Mouse (Mus musculus): ENCODE measurements around the gene Marf1. TPM values are rescaled to one million over a fixed set of nuclear protein-coding genes. Genes with fewer than 3 reads are reported as not detected.
"Not testable (repeated sequence)": the region's sequence is repeated elsewhere in the genome, so short reads cannot be mapped to it uniquely, and the experiment has no call there.

Marf1 gene
- polyA plus RNA-seq, 1 experiment from 2014 or later: 9.0 TPM

DNA sequence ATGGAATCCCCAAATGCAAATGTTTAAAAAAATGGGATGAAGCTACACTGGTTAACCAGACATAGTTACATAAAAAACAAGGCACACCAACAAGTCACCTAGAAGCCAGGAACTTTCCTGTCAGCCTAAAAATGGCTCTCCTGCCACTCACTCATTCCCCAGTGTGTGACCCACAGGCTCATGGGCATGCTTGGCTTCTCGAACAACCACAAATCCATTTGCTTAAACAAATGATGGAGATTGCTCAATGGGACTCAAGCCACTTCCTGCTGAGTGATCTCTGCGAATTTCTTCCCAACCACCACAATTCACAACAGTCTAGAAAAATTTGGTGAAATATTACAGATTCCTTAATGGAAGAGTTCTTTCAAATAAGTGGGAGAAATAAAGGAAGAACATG, 52.2 kb downstream of the Marf1 start:
- Histone ChIP-seq H3K27me3 (ENCODE audit: control insufficient read depth, insufficient read depth, low read length) (no peaks in the 10 kb centered on the region), H3K9ac (ENCODE audit: low read length) (no peak overlapping the region), H3K36me3 (ENCODE audit: control insufficient read depth, insufficient read depth) (peaks cover 41% of the 10 kb centered on the region), H3K9me3 (replicated peaks; ENCODE audit: control insufficient read depth, low read length) (no peaks in the 10 kb centered on the region), H3K4me3 (ENCODE audit: low read length) (no peak overlapping the region), H3K4me2 (ENCODE audit: low read depth, low read length) (no peak overlapping the region), H3K27ac (ENCODE audit: low read length) (no peak overlapping the region), H3K4me1 (ENCODE audit: control insufficient read depth, insufficient read depth, low read length) (no peaks in the 10 kb centered on the region)
- no peak for ATAC-seq (replicated peaks; ENCODE audit: extremely low read depth, insufficient read depth, low FRiP score)
- WGBS: 86% methylated on average over 2 of the region's 2 CpGs

DNA sequence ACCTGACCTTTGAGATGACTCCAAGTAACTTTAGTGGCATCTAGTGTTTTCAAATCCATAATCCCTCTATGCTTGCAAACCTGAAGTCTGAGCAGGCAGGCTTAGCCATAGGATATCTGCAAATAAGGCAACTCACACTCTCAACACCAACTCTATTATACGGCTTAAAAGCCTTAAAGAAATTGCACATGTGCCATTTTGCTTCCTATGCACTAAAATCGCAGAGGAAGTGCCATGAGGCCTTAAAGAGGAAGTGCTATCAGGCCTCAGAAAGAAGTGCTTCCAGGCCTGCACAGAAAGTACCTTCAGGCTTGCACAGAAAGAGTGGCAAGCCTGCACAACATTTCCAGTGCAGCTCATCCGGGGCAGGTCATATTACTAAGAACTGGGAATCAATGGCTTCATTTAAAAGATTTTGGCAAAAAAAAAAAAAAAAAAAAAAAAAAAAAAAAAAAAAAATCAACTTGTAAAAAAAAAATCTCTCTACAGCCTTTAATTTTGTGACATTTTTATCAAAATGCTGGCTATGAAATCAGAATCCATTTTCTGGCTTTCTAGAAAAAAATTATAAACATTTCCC, 53.4 kb downstream of the Marf1 start:
- Histone ChIP-seq H3K4me1 (ENCODE audit: control insufficient read depth, insufficient read depth, low read length) (no peaks in the 10 kb centered on the region), H3K36me3 (ENCODE audit: control insufficient read depth, insufficient read depth) (peaks cover 36% of the 10 kb centered on the region), H3K27me3 (ENCODE audit: control insufficient read depth, insufficient read depth, low read length) (no peaks in the 10 kb centered on the region), H3K27ac (ENCODE audit: low read length) (no peak overlapping the region), H3K9me3 (replicated peaks; ENCODE audit: control insufficient read depth, low read length) (no peaks in the 10 kb centered on the region), H3K4me3 (ENCODE audit: low read length) (no peak overlapping the region), H3K4me2 (ENCODE audit: low read depth, low read length) (no peak overlapping the region), H3K9ac (ENCODE audit: low read length) (no peak overlapping the region)
- 78% methylated on average over 3 of the region's 3 CpGs for WGBS
- ATAC-seq (replicated peaks; ENCODE audit: extremely low read depth, insufficient read depth, low FRiP score): no peak

DNA sequence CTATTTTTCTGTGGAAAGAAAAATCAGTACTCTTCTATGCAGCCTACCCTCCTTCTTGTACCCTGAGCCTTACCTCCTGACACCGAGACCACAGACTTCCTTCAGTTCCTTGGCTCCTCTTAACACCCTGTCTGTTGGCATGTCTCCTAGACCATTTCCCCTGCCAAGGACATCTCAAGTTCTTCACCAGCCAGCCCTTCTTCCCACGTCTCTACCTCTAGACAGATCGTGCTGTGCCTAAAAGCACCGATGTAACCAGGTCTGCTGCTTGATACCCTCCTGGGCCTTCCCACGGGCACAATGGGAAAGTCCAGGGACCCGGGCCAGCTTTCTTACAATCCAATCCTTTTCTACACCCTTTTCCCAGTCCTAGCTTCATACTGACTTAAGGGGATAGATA, 57.3 kb downstream of the Marf1 start:
- Histone ChIP-seq H3K9ac (ENCODE audit: low read length) (no peak overlapping the region), H3K4me2 (ENCODE audit: low read depth, low read length) (no peak overlapping the region), H3K4me1 (ENCODE audit: control insufficient read depth, insufficient read depth, low read length) (no peaks in the 10 kb centered on the region), H3K4me3 (ENCODE audit: low read length) (no peak overlapping the region), H3K9me3 (replicated peaks; ENCODE audit: control insufficient read depth, low read length) (no peaks in the 10 kb centered on the region), H3K27me3 (ENCODE audit: control insufficient read depth, insufficient read depth, low read length) (no peaks in the 10 kb centered on the region), H3K36me3 (ENCODE audit: control insufficient read depth, insufficient read depth) (peaks cover 14% of the 10 kb centered on the region), H3K27ac (ENCODE audit: low read length) (no peak overlapping the region)
- no peak for ATAC-seq (replicated peaks; ENCODE audit: extremely low read depth, insufficient read depth, low FRiP score)
- WGBS: 78% methylated on average over 6 of the region's 6 CpGs

DNA sequence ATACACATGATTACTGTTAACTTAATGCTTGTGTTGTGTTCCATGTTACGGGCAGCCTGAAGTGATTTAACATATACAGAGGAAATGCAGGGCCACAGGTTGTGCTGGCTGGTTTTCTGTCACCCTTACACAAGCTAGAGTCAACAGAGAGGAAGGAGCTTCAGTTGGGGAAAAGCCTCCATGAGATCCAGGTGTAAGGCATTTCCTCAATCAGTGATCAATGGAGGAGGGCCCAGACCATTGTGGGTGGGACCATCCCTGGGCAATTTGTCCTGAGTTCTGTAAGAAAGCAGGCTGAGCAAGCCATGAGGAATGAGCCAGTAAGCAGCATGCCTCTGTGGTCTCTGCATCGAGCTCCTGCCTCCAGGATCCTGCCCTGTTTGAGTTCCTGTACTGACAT, 71.4 kb downstream of the Marf1 start:
- Histone ChIP-seq H3K9me3 (replicated peaks; ENCODE audit: control insufficient read depth, low read length) (no peaks in the 10 kb centered on the region), H3K27me3 (ENCODE audit: control insufficient read depth, insufficient read depth, low read length) (no peaks in the 10 kb centered on the region), H3K9ac (ENCODE audit: low read length) (no peak overlapping the region), H3K36me3 (ENCODE audit: control insufficient read depth, insufficient read depth) (no peaks in the 10 kb centered on the region), H3K27ac (ENCODE audit: low read length) (no peak overlapping the region), H3K4me2 (ENCODE audit: low read depth, low read length) (no peak overlapping the region), H3K4me1 (ENCODE audit: control insufficient read depth, insufficient read depth, low read length) (no peaks in the 10 kb centered on the region), H3K4me3 (ENCODE audit: low read length) (no peak overlapping the region)
- no peak for ATAC-seq (replicated peaks; ENCODE audit: extremely low read depth, insufficient read depth, low FRiP score)
- WGBS: 71% methylated on average over 2 of the region's 2 CpGs

DNA sequence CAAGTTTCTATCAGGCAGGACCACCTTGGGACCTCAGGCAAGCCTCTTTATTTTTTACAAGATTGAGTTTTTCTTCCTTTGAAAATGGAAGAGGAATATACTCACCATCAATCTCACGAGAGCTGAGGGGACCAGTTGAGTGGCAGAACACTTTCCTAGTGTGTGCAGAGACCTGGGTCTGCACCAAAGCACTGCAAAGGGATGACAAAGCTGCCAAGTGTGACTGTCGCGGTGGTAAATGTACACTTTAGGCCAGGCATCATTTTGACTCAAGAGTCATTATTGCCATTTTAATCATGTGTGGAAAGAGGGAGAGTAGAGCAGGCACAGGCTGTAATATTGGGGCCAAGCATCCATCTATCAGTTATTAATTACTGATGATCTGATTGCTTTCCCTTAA, 73.9 kb downstream of the Marf1 start:
- WGBS: 76% methylated on average over 3 of the region's 3 CpGs
- Histone ChIP-seq H3K4me1 (ENCODE audit: control insufficient read depth, insufficient read depth, low read length) (no peaks in the 10 kb centered on the region), H3K27ac (ENCODE audit: low read length) (no peak overlapping the region), H3K4me2 (ENCODE audit: low read depth, low read length) (no peak overlapping the region), H3K9me3 (replicated peaks; ENCODE audit: control insufficient read depth, low read length) (no peaks in the 10 kb centered on the region), H3K36me3 (ENCODE audit: control insufficient read depth, insufficient read depth) (no peaks in the 10 kb centered on the region), H3K4me3 (ENCODE audit: low read length) (no peak overlapping the region), H3K27me3 (ENCODE audit: control insufficient read depth, insufficient read depth, low read length) (no peaks in the 10 kb centered on the region), H3K9ac (ENCODE audit: low read length) (no peak overlapping the region)
- ATAC-seq (replicated peaks; ENCODE audit: extremely low read depth, insufficient read depth, low FRiP score): no peak

DNA sequence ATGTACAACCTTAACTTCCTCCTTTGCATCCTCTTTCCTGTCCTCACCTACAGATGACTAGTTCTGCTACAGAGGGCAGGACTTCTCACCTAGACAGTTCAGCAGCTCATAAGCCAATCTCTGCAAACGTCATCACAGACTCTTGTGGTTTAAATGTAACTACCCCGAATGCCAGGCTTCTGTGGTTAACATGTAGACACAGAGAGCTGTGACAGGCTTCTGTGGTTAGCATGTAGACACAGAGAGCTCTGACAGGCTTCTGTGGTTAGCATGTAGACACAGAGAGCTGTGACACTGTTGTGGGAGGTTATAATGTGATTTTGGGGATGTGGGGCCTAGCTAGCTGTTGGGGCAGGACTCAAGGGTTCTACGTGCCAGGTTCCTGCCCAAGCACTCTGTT, 74.9 kb downstream of the Marf1 start:
- Histone ChIP-seq H3K4me2 (ENCODE audit: low read depth, low read length) (no peak overlapping the region), H3K4me3 (ENCODE audit: low read length) (no peak overlapping the region), H3K9ac (ENCODE audit: low read length) (no peak overlapping the region), H3K27me3 (ENCODE audit: control insufficient read depth, insufficient read depth, low read length) (no peaks in the 10 kb centered on the region), H3K9me3 (replicated peaks; ENCODE audit: control insufficient read depth, low read length) (no peaks in the 10 kb centered on the region), H3K4me1 (ENCODE audit: control insufficient read depth, insufficient read depth, low read length) (no peaks in the 10 kb centered on the region), H3K27ac (ENCODE audit: low read length) (no peak overlapping the region), H3K36me3 (ENCODE audit: control insufficient read depth, insufficient read depth) (no peaks in the 10 kb centered on the region)
- ATAC-seq (replicated peaks; ENCODE audit: extremely low read depth, insufficient read depth, low FRiP score): no peak
- 51% methylated on average over 3 of the region's 3 CpGs for WGBS

DNA sequence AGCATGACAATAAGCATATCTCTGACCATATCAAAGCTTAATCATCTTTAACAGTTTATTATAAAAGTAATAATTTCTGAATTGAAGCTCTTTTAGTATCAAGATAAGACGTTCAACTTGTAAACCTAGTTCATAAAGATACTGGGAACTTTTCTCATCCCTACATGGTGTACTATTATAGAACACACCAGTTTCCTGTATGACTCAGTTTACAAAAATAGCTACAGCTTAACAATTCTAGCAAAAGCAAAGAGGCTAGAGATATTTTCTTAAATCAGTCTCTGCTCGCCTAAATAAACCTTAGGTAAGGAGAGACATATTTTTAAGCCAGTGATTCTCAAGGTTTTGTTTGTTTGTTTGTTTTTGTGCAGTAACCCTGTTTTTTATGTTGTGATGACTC, 80.2 kb downstream of the Marf1 start:
- Histone ChIP-seq H3K27me3 (ENCODE audit: control insufficient read depth, insufficient read depth, low read length) (no peaks in the 10 kb centered on the region), H3K9ac (ENCODE audit: low read length) (no peak overlapping the region), H3K4me3 (ENCODE audit: low read length) (no peak overlapping the region), H3K9me3 (replicated peaks; ENCODE audit: control insufficient read depth, low read length) (no peaks in the 10 kb centered on the region), H3K36me3 (ENCODE audit: control insufficient read depth, insufficient read depth) (no peaks in the 10 kb centered on the region), H3K4me2 (ENCODE audit: low read depth, low read length) (no peak overlapping the region), H3K4me1 (ENCODE audit: control insufficient read depth, insufficient read depth, low read length) (no peaks in the 10 kb centered on the region), H3K27ac (ENCODE audit: low read length) (no peak overlapping the region)
- no peak for ATAC-seq (replicated peaks; ENCODE audit: extremely low read depth, insufficient read depth, low FRiP score)
- WGBS: 45% methylated on average over 2 of the region's 2 CpGs

DNA sequence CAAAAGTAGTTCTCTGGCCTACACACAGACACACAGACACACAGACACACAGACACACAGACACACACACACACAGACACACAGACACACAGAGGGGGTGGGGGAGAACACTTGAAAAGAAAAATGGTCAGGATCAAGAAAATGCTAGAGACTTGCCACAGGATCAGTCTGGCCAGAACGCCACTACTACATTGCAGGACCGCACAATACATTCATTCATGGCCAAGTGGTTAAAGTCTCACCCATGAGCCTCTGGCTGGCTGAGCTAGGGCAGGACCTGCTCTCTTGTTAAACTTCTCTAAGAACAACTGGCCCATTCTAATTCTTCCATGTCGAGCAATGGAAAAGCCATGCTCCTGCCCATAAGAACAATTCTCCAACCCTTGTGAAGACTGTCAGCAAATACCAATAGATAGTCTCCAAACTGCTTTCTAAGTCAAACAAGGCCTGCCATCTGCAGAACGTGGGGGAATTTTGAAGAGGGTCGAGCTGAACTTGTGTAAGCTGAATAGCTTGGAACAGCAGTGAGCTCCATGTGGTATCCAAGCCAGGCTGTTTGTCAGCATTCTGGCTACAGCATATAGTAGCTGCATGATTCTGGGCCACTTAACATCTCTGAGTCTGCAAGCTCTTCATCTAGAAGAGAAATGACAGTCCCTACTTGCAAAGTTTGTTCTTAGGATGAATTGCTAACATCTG, 92.5 kb downstream of the Marf1 start:
- no peak overlapping the region for H3K27ac ChIP-seq (ENCODE audit: low read length)
- H3K27me3 ChIP-seq (ENCODE audit: control insufficient read depth, insufficient read depth, low read length): no peaks in the 10 kb centered on the region
- no peaks in the 10 kb centered on the region for H3K36me3 ChIP-seq (ENCODE audit: control insufficient read depth, insufficient read depth)
- ATAC-seq (replicated peaks; ENCODE audit: extremely low read depth, insufficient read depth, low FRiP score): no peak
- WGBS: 69% methylated on average over 5 of the region's 5 CpGs
- H3K4me2 ChIP-seq (ENCODE audit: low read depth, low read length): no peak overlapping the region
- H3K4me1 ChIP-seq (ENCODE audit: control insufficient read depth, insufficient read depth, low read length): no peaks in the 10 kb centered on the region
- no peak overlapping the region for H3K4me3 ChIP-seq (ENCODE audit: low read length)
- H3K9me3 ChIP-seq (replicated peaks; ENCODE audit: control insufficient read depth, low read length): no peaks in the 10 kb centered on the region
- no peak overlapping the region for H3K9ac ChIP-seq (ENCODE audit: low read length)

DNA sequence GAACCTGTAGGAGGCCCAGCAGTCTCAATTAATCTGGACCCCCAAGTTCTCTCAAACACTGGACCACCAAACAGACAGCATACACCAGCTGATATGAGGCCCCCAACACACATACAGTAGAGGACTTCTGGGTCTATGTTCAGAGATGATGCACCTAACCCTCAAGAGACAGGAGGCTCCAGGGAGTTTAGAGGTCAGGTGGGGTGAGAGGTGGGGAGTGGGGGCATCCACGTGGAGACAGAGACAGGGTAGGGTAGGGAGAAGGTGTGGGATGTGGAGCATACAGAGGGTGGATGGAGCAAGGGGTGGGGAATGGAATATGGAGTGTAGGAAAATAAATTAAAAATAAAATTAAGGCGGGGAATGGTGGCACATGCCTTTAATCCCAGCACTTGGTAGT, 94.5 kb downstream of the Marf1 start:
- H3K9me3 ChIP-seq (replicated peaks; ENCODE audit: control insufficient read depth, low read length); H3K36me3 ChIP-seq (ENCODE audit: control insufficient read depth, insufficient read depth); H3K4me3 ChIP-seq (ENCODE audit: low read length); H3K27ac ChIP-seq (ENCODE audit: low read length); H3K4me1 ChIP-seq (ENCODE audit: control insufficient read depth, insufficient read depth, low read length); H3K9ac ChIP-seq (ENCODE audit: low read length); H3K4me2 ChIP-seq (ENCODE audit: low read depth, low read length); H3K27me3 ChIP-seq (ENCODE audit: control insufficient read depth, insufficient read depth, low read length); ATAC-seq (replicated peaks; ENCODE audit: extremely low read depth, insufficient read depth, low FRiP score): not testable (repeated sequence)
- WGBS: 68% methylated on average over 2 of the region's 2 CpGs
